Mouse (Mus musculus) lung, adult 10 weeks (tissue): ENCODE results near the gene Tent5d. TPM values are rescaled to one million over a fixed set of nuclear protein-coding genes. Genes with fewer than 3 reads are reported as not detected.

Experiments
- polyA plus RNA-seq: library from polyadenylated mRNA; stranded (reverse); fragments of 350-450 nt; fragmentation: Illumina TruSeq; extraction: RNeasy Lipid Tissue Mini Kit (QIAGEN cat#74804); gene quantifications from one replicate; pipeline ENCODE4 v1.2.3, GENCODE M21; 2014; ENCODE audit warnings: low read depth, low replicate concordance; ENCODE audit not compliant: insufficient read depth

Tent5d gene
- not detected for polyA plus RNA-seq

DNA sequence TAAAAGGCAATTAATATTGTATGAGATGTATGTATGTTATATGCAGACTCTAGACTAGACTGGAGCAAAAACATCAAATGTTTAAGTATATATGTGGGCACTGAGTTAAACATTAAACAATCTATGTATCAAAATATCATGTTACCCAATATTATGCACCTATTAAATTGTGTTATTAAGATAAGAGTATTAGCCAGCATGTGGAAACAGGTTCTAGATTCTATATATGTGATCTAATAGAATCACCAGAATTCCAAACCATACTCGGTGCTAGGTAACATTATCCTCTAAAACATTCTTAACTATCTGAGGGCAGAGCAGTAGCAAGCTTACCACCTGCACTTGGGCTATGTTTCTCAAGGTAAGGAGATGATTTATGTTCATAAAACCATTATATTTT is at the start of gene Tent5d:
Tent5d (plus strand) TSS at position 301 of the 400 bp plus-strand sequence.

GRCm38 (mm10) chrX:107816218-107816554 is 23.8 kb downstream of the Tent5d start, which contains the start of gene 2610002M06Rik:
Gene 2610002M06Rik, minus strand, starts transcription at chrX:107816334.

Other genes starting within 250 kb of the Tent5d start
- not detected for gene Tbx22, start 124.6 kb upstream of the Tent5d start, polyA plus RNA-seq
- 6.1 TPM for gene 2610002M06Rik, start 23.7 kb downstream of the Tent5d start, polyA plus RNA-seq
- gene Gm732, start 155.9 kb downstream of the Tent5d start, polyA plus RNA-seq = not detected